Mouse (Mus musculus) lung, embryonic 14.5 days (tissue): ENCODE measurements around the gene Supt5. TPM values are rescaled to one million over a fixed set of nuclear protein-coding genes. Genes with fewer than 3 reads are reported as not detected.

Experiments used
- ATAC-seq: fragments of 200-750 bp; cut with Nextera tagmentation; 2 replicates; pipeline ENCODE4 v1.8.0; 2017; ENCODE audit warnings: mild to moderate bottlenecking, moderate TSS enrichment, moderate library complexity; ENCODE audit not compliant: insufficient read depth
- DNase-seq: peaks from one replicate; pipeline ENCODE4 v3.0.0-alpha.2; 2015
- H3K27ac ChIP-seq: fragments of 300-500 bp; sonication (generic); 2 replicates; pipeline ENCODE4 v1.5.1; 2014; ENCODE audit warnings: low read depth, mild to moderate bottlenecking, moderate library complexity
- H3K27me3 ChIP-seq: fragments of 300-500 bp; sonication (generic); 2 replicates; pipeline ENCODE4 v1.6.1; 2014; ENCODE audit warnings: low read length, control low read depth; ENCODE audit not compliant: insufficient read depth
- H3K36me3 ChIP-seq: fragments of 300-500 bp; sonication (generic); 2 replicates; pipeline ENCODE4 v1.6.1; 2014; ENCODE audit warnings: control low read depth; ENCODE audit not compliant: insufficient read depth
- H3K4me1 ChIP-seq: fragments of 300-500 bp; sonication (generic); 2 replicates; pipeline ENCODE4 v1.6.1; 2014; ENCODE audit warnings: antibody characterized with exemption, control low read depth; ENCODE audit not compliant: insufficient read depth
- H3K4me2 ChIP-seq: fragments of 300-500 bp; sonication (generic); 2 replicates; pipeline ENCODE4 v1.6.1; 2014; ENCODE audit warnings: mild to moderate bottlenecking
- H3K4me3 ChIP-seq: fragments of 300-500 bp; sonication (generic); 2 replicates; pipeline ENCODE4 v1.5.1; 2014; ENCODE audit warnings: low read depth, low read length
- H3K9ac ChIP-seq: fragments of 300-500 bp; sonication (generic); 2 replicates; pipeline ENCODE4 v1.6.1; 2014
- H3K9me3 ChIP-seq: fragments of 300-500 bp; sonication (generic); 2 replicates; pipeline ENCODE4 v1.6.1; 2016; ENCODE audit warnings: low read depth, low read length, control low read depth
- CTCF ChIP-seq: IDR thresholded peaks from 2 replicates; pipeline ENCODE4 v1.5.1; 2016; ENCODE audit warnings: antibody characterized with exemption, low read depth
- WGBS: fragments of 180-500 bp; shearing (Covaris S2); extraction: QIAGEN DNeasy Blood & Tissue Kit; methylation state at CpG from one replicate; pipeline ENCODE4 v1.1.7; 2014; 5-methylcytosine and 5-hydroxymethylcytosine counted together
- polyA plus RNA-seq: library from polyadenylated mRNA; unstranded; fragments of >200 nt; fragmentation: Nextera tagmentation; extraction: Ambion mirVana; gene quantifications from 2 replicates; pipeline ENCODE4 v1.2.1, GENCODE M21; 2014

The Supt5 gene
- polyA plus RNA-seq, 1 experiment from 2014 or later = 77.5 TPM

- Histone ChIP-seq H3K4me1 (peaks cover 44% of the 10 kb centered on the region), H3K9me3 (no peaks in the 10 kb centered on the region), H3K27ac (peak overlapping the region; percentile 97), H3K4me2 (peak overlapping the region; percentile 92), H3K27me3 (no peaks in the 10 kb centered on the region), H3K4me3 (peak overlapping the region; percentile 76), H3K36me3 (peaks cover 11% of the 10 kb centered on the region), H3K9ac (peak overlapping the region; percentile 85)
- ATAC-seq (peak; percentile 42; the same call in 1 of the 2 replicates), DNase-seq (peak; percentile 97)
- WGBS = under 1% methylated on average over 53 of the region's 53 CpGs
- no peak for TF ChIP-seq CTCF
These were observed 40.5 kb upstream of the Supt5 start for GRCm38 (mm10) chr7:28378769-28379651.

- no peak for TF ChIP-seq CTCF
- H3K4me1 ChIP-seq = peaks cover 44% of the 10 kb centered on the region
- ATAC-seq (no peak), DNase-seq (peak; percentile 67)
- H3K9me3 ChIP-seq = no peaks in the 10 kb centered on the region
- H3K27ac ChIP-seq = peak overlapping the region; percentile 97
- WGBS = 21% methylated on average over 32 of the region's 32 CpGs
- H3K4me2 ChIP-seq = peak overlapping the region; percentile 92
- H3K9ac ChIP-seq = peak overlapping the region; percentile 85
- H3K27me3 ChIP-seq = no peaks in the 10 kb centered on the region
- peak overlapping the region; percentile 76 for H3K4me3 ChIP-seq
- peaks cover 11% of the 10 kb centered on the region for H3K36me3 ChIP-seq
These were observed 39.6 kb upstream of the Supt5 start for GRCm38 (mm10) chr7:28378066-28378690.

GRCm38 (mm10) chr7:28377190-28378065 is 38.9 kb upstream of the Supt5 start:
- 58% methylated on average over 18 of the region's 18 CpGs for WGBS
- peak overlapping the region; percentile 85 for H3K9ac ChIP-seq
- TF ChIP-seq CTCF = no peak
- ATAC-seq (no peak), DNase-seq (peak; percentile 13)
- peak overlapping the region; percentile 97 for H3K27ac ChIP-seq
- H3K27me3 ChIP-seq = no peaks in the 10 kb centered on the region
- H3K9me3 ChIP-seq = no peaks in the 10 kb centered on the region
- peak overlapping the region; percentile 76 for H3K4me3 ChIP-seq
- peaks cover 11% of the 10 kb centered on the region for H3K36me3 ChIP-seq
- peaks cover 37% of the 10 kb centered on the region for H3K4me1 ChIP-seq
- H3K4me2 ChIP-seq = peak overlapping the region; percentile 92

- Histone ChIP-seq H3K9me3 (no peaks in the 10 kb centered on the region), H3K36me3 (peaks cover 11% of the 10 kb centered on the region), H3K27me3 (no peaks in the 10 kb centered on the region), H3K9ac (peak overlapping the region; percentile 50), H3K4me1 (peaks cover 28% of the 10 kb centered on the region), H3K4me2 (peak overlapping the region; percentile 92), H3K4me3 (peak overlapping the region; percentile 76), H3K27ac (peak overlapping the region; percentile 100)
- no peak for TF ChIP-seq CTCF
- 2% methylated on average over 30 of the region's 30 CpGs for WGBS
- ATAC-seq = no peak
- peak; percentile 78 for DNase-seq
These were observed 37.6 kb upstream of the Supt5 start for GRCm38 (mm10) chr7:28376011-28376771.

GRCm38 (mm10) chr7:28375176-28375921 is 36.8 kb upstream of the Supt5 start:
- Histone ChIP-seq H3K4me2 (peak overlapping the region; percentile 92), H3K4me1 (peaks cover 26% of the 10 kb centered on the region), H3K36me3 (peaks cover 12% of the 10 kb centered on the region), H3K9me3 (no peaks in the 10 kb centered on the region), H3K27me3 (no peaks in the 10 kb centered on the region), H3K9ac (peak overlapping the region; percentile 50), H3K4me3 (peak overlapping the region; percentile 76), H3K27ac (peak overlapping the region; percentile 100)
- WGBS = under 1% methylated on average over 32 of the region's 36 CpGs
- DNase-seq (peak; percentile 97), ATAC-seq (peak; percentile 63)
- TF ChIP-seq CTCF = no peak

- no peak for DNase-seq
- peak overlapping the region; percentile 76 for H3K4me3 ChIP-seq
- WGBS = 72% methylated on average over 10 of the region's 10 CpGs
- H3K4me2 ChIP-seq = peak overlapping the region; percentile 92
- H3K9ac ChIP-seq = no peak overlapping the region
- H3K27ac ChIP-seq = peak overlapping the region; percentile 100
- no peak for ATAC-seq
- no peak for TF ChIP-seq CTCF
- no peaks in the 10 kb centered on the region for H3K27me3 ChIP-seq
- peaks cover 28% of the 10 kb centered on the region for H3K4me1 ChIP-seq
- no peaks in the 10 kb centered on the region for H3K9me3 ChIP-seq
- H3K36me3 ChIP-seq = peaks cover 19% of the 10 kb centered on the region
These were observed 36.1 kb upstream of the Supt5 start for GRCm38 (mm10) chr7:28374647-28375046.
